Mouse (Mus musculus): ENCODE data around the gene Dtx2. TPM values are rescaled to one million over a fixed set of nuclear protein-coding genes. Genes with fewer than 3 reads are reported as not detected.

Dtx2 gene
- polyA plus RNA-seq, 1 experiment, result 9.2 TPM

GRCm38 (mm10) chr5:135993381-135993965 lies 1.1 kb upstream of the Dtx2 start:
- H3K27me3 ChIP-seq (ENCODE audit: control insufficient read depth, insufficient read depth, low read length), result no peaks in the 10 kb centered on the region
- 82% methylated on average over 5 of the region's 5 CpGs for WGBS
- no peak for DNase-seq
- no peak for TF ChIP-seq POLR2A (IDR thresholded peaks at IDR 0.05; ENCODE audit: borderline replicate concordance, insufficient read depth, low read length)
- TF ChIP-seq CTCF (IDR thresholded peaks at IDR 0.05; ENCODE audit: borderline replicate concordance, insufficient read depth, low read depth, low read length), result no peak
- no peak overlapping the region for H3K4me3 ChIP-seq (replicated peaks; ENCODE audit: insufficient read depth, low read depth, low read length)
- H3K27ac ChIP-seq (ENCODE audit: insufficient read depth, low read length), result no peak overlapping the region
- no peaks in the 10 kb centered on the region for H3K4me1 ChIP-seq (ENCODE audit: control insufficient read depth, insufficient read depth, low read length)

- WGBS, result 59% methylated on average over 8 of the region's 8 CpGs
- no peak for DNase-seq
Observed at GRCm38 (mm10) chr5:135994335-135994724, 270 bp upstream of the Dtx2 start.

GRCm38 (mm10) chr5:135996162-135996561 lies 1.6 kb downstream of the Dtx2 start:
- H3K4me1 ChIP-seq (ENCODE audit: control insufficient read depth, insufficient read depth, low read length), result no peaks in the 10 kb centered on the region
- no peak for DNase-seq
- TF ChIP-seq POLR2A (IDR thresholded peaks at IDR 0.05; ENCODE audit: borderline replicate concordance, insufficient read depth, low read length) (no peak), CTCF (IDR thresholded peaks at IDR 0.05; ENCODE audit: borderline replicate concordance, insufficient read depth, low read depth, low read length) (no peak)
- H3K27ac ChIP-seq (ENCODE audit: insufficient read depth, low read length), result no peak overlapping the region
- H3K27me3 ChIP-seq (ENCODE audit: control insufficient read depth, insufficient read depth, low read length), result no peaks in the 10 kb centered on the region
- 68% methylated on average over 8 of the region's 8 CpGs for WGBS
- H3K4me3 ChIP-seq (replicated peaks; ENCODE audit: insufficient read depth, low read depth, low read length), result no peak overlapping the region

More at GRCm38 (mm10) chr5:135994335-135994724, 270 bp upstream of the Dtx2 start:
- Histone ChIP-seq H3K27me3 (ENCODE audit: control insufficient read depth, insufficient read depth, low read length) (no peaks in the 10 kb centered on the region), H3K27ac (ENCODE audit: insufficient read depth, low read length) (no peak overlapping the region), H3K4me3 (replicated peaks; ENCODE audit: insufficient read depth, low read depth, low read length) (no peak overlapping the region), H3K4me1 (ENCODE audit: control insufficient read depth, insufficient read depth, low read length) (no peaks in the 10 kb centered on the region)
- TF ChIP-seq POLR2A (IDR thresholded peaks at IDR 0.05; ENCODE audit: borderline replicate concordance, insufficient read depth, low read length) (no peak), CTCF (IDR thresholded peaks at IDR 0.05; ENCODE audit: borderline replicate concordance, insufficient read depth, low read depth, low read length) (no peak)

DNA sequence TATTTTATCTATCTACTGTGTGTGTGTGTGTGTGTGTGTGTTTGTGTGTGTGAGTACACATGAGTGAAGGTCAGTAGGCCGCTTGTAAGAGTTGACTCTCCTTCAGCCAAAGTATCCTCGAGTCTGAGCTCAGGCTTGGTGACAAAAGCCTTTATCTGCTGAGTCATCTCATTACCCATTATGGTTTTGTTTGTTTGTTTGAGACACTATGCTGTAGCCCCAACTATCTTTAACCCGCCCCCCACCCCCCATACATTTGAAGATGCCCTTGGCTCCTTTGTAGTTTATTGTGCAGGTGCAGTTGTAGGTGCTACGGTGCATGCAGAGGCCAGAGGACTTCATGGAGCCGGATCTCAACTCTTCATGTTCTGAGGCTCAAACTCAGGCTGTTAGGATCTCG lies 6.6 kb downstream of the Dtx2 start:
- no peak overlapping the region for H3K27ac ChIP-seq (ENCODE audit: insufficient read depth, low read length)
- H3K4me3 ChIP-seq (replicated peaks; ENCODE audit: insufficient read depth, low read depth, low read length), result no peak overlapping the region
- TF ChIP-seq POLR2A (IDR thresholded peaks at IDR 0.05; ENCODE audit: borderline replicate concordance, insufficient read depth, low read length) (no peak), CTCF (IDR thresholded peaks at IDR 0.05; ENCODE audit: borderline replicate concordance, insufficient read depth, low read depth, low read length) (no peak)
- H3K27me3 ChIP-seq (ENCODE audit: control insufficient read depth, insufficient read depth, low read length), result no peaks in the 10 kb centered on the region
- DNase-seq, result no peak
- no peaks in the 10 kb centered on the region for H3K4me1 ChIP-seq (ENCODE audit: control insufficient read depth, insufficient read depth, low read length)
- 91% methylated on average over 6 of the region's 6 CpGs for WGBS

DNA sequence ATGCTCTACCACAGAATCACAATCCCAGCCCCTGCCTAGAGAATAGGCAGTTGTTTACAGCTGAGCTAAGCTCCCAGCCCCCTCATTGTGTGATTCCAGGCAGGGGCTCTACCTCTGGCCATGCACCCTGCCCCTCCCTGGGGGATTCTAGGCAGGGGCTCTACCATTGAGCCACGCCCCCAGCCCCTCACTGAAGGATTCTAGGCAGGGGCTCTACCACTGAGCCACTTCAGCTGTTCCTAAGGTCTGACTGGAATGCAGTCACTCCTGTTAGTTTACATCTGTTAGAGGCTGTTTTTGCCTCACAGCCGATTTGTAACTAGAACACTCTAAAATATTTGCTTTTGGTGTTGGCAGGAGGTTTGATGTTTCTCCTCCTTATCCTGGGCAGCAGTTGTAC lies 7.7 kb downstream of the Dtx2 start:
- H3K4me3 ChIP-seq (replicated peaks; ENCODE audit: insufficient read depth, low read depth, low read length), result no peak overlapping the region
- H3K4me1 ChIP-seq (ENCODE audit: control insufficient read depth, insufficient read depth, low read length), result no peaks in the 10 kb centered on the region
- H3K27me3 ChIP-seq (ENCODE audit: control insufficient read depth, insufficient read depth, low read length), result no peaks in the 10 kb centered on the region
- H3K27ac ChIP-seq (ENCODE audit: insufficient read depth, low read length), result no peak overlapping the region
- no peak for TF ChIP-seq CTCF (IDR thresholded peaks at IDR 0.05; ENCODE audit: borderline replicate concordance, insufficient read depth, low read depth, low read length)
- TF ChIP-seq POLR2A (IDR thresholded peaks at IDR 0.05; ENCODE audit: borderline replicate concordance, insufficient read depth, low read length), result no peak
- 64% methylated on average over 2 of the region's 2 CpGs for WGBS
- no peak for DNase-seq

DNA sequence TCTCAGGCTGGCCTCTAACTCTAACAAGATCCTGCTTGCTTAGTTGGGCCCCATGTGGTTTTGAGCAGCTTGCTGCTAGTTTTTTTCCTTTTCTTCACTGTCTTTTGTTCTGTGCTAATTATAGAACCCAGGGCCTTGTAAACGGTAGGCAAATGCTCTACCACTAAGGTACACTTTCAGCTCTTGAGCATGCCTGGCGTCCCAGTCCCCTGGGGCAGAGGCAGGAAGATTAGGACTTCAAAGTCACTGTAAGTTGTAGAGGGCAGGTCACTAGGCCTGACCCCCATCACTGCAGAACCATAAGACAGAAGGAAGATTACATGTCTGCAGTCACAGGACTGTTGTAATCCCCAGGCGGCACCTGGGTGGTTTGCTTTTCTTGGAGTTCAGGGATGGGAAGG lies 8.2 kb downstream of the Dtx2 start:
- no peak overlapping the region for H3K4me3 ChIP-seq (replicated peaks; ENCODE audit: insufficient read depth, low read depth, low read length)
- no peaks in the 10 kb centered on the region for H3K27me3 ChIP-seq (ENCODE audit: control insufficient read depth, insufficient read depth, low read length)
- 58% methylated on average over 3 of the region's 3 CpGs for WGBS
- H3K27ac ChIP-seq (ENCODE audit: insufficient read depth, low read length), result no peak overlapping the region
- no peak for TF ChIP-seq POLR2A (IDR thresholded peaks at IDR 0.05; ENCODE audit: borderline replicate concordance, insufficient read depth, low read length)
- no peak for TF ChIP-seq CTCF (IDR thresholded peaks at IDR 0.05; ENCODE audit: borderline replicate concordance, insufficient read depth, low read depth, low read length)
- DNase-seq, result no peak
- no peaks in the 10 kb centered on the region for H3K4me1 ChIP-seq (ENCODE audit: control insufficient read depth, insufficient read depth, low read length)

GRCm38 (mm10) chr5:136004537-136004936 lies 9.9 kb downstream of the Dtx2 start:
- no peaks in the 10 kb centered on the region for H3K27me3 ChIP-seq (ENCODE audit: control insufficient read depth, insufficient read depth, low read length)
- no peaks in the 10 kb centered on the region for H3K4me1 ChIP-seq (ENCODE audit: control insufficient read depth, insufficient read depth, low read length)
- 80% methylated on average over 4 of the region's 4 CpGs for WGBS
- H3K27ac ChIP-seq (ENCODE audit: insufficient read depth, low read length), result no peak overlapping the region
- no peak overlapping the region for H3K4me3 ChIP-seq (replicated peaks; ENCODE audit: insufficient read depth, low read depth, low read length)
- TF ChIP-seq CTCF (IDR thresholded peaks at IDR 0.05; ENCODE audit: borderline replicate concordance, insufficient read depth, low read depth, low read length) (no peak), POLR2A (IDR thresholded peaks at IDR 0.05; ENCODE audit: borderline replicate concordance, insufficient read depth, low read length) (no peak)
- no peak for DNase-seq

DNA sequence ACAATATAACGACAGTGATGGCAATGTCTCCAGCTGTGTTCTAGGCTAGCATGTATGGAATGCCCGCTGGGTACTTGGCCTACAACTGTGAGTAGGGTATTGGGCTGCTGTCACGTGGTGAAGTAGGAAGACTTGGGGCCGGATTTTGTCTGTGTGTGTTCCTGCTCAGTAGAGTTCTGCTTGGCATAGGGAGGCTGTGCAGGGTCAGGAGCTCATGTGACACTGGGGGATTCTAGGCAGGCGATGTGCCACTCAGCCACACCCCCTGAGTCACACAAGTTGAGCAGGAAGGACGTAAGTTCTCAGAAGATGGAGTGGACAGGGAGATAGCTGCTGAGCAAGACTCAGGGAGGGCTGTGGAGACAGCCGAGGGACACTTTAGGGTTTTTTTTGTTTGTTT lies 13.1 kb downstream of the Dtx2 start:
- DNase-seq, result no peak
- Histone ChIP-seq H3K4me1 (ENCODE audit: control insufficient read depth, insufficient read depth, low read length) (no peaks in the 10 kb centered on the region), H3K4me3 (replicated peaks; ENCODE audit: insufficient read depth, low read depth, low read length) (no peak overlapping the region), H3K27ac (ENCODE audit: insufficient read depth, low read length) (no peak overlapping the region), H3K27me3 (ENCODE audit: control insufficient read depth, insufficient read depth, low read length) (no peaks in the 10 kb centered on the region)
- 47% methylated on average over 7 of the region's 7 CpGs for WGBS
- TF ChIP-seq CTCF (IDR thresholded peaks at IDR 0.05; ENCODE audit: borderline replicate concordance, insufficient read depth, low read depth, low read length) (no peak), POLR2A (IDR thresholded peaks at IDR 0.05; ENCODE audit: borderline replicate concordance, insufficient read depth, low read length) (no peak)
